Comparison of ENCODE assay signal across 12 mouse cellular contexts in genomic region chr8:115897086-115897485, GRCm38 (mm10).
"Had no signal": no experiment of that assay in that cellular context is flagged by ENCODE, and none has a peak within 500 bp of the region (broad histone marks: within the 10 kb centered on the region; RNA-seq: fewer than 3 reads in every experiment).

No protein-coding gene starts in this region.

- H3K4me1 ChIP-seq: limb, embryonic 13.5 days; midbrain, embryonic 12.5 days had no signal

- ATAC-seq: inflammation-experienced regulatory T-cells, adult 6 months; intestine, postnatal 0 days; midbrain, embryonic 16.5 days had no signal

- H3K27ac ChIP-seq: layer of hippocampus, adult 2 months; limb, embryonic 13.5 days; liver, embryonic 14.5 days; midbrain, embryonic 12.5 days had no signal

- H3K4me3 ChIP-seq: layer of hippocampus, adult 2 months; limb, embryonic 13.5 days; midbrain, embryonic 12.5 days had no signal

- H3K9me3 ChIP-seq: limb, embryonic 13.5 days; midbrain, embryonic 12.5 days had no signal

- H3K27me3 ChIP-seq: limb, embryonic 13.5 days; midbrain, embryonic 12.5 days had no signal

- H3K4me2 ChIP-seq: limb, embryonic 13.5 days; midbrain, embryonic 12.5 days had no signal

- H3K36me3 ChIP-seq: limb, embryonic 13.5 days; midbrain, embryonic 12.5 days had no signal

- H3K9ac ChIP-seq: limb, embryonic 13.5 days; liver, embryonic 14.5 days; midbrain, embryonic 12.5 days had no signal

- DNase-seq: left cerebral cortex, postnatal 4 days; right cerebral cortex, adult 18-20 months; right cerebral cortex, postnatal 25 days; thymus, adult 18-20 months; thymus, postnatal 14 days had no signal
